Mouse (Mus musculus) embryonic fibroblast, embryonic 13.5 days (primary cell): ENCODE results near the gene Padi1.

ENCODE experiments used
- CTCF ChIP-seq: IDR thresholded peaks from 2 replicates; pipeline ENCODE4 v1.5.1; 2011; ENCODE audit warnings: mild to moderate bottlenecking, control low read depth, low read length, moderate library complexity, borderline replicate concordance; ENCODE audit not compliant: insufficient read depth
- POLR2A ChIP-seq: IDR thresholded peaks from 2 replicates; pipeline ENCODE4 v1.6.1; 2011; ENCODE audit warnings: low read depth, mild to moderate bottlenecking, control low read depth, low read length, moderate library complexity

DNA sequence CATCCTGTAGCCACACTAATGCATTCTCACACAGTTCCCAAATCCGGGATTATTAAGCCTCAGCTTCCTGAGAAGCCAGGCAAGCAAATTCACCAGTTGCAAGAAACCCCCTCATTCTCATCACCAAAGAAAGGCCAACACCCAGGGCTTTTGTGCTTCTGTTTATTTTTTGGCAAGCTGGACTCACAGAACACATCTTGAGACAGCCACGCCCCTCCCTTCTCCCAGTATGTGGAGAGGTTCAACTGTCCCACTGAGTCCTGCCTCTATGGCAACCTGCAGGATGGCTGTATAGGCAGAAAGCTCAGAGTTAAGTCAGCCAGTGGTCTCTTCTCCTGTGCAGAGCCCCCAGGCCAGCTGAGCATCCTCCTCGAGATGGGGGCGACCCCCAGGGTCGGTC lies 60.4 kb downstream of the Padi1 start:
- no peak for TF ChIP-seq POLR2A
- no peak for TF ChIP-seq CTCF
